Mouse (Mus musculus) forebrain, embryonic 15.5 days (tissue): ENCODE measurements around the gene Prg4. TPM values are rescaled to one million over a fixed set of nuclear protein-coding genes. Genes with fewer than 3 reads are reported as not detected.

Experiments used
- polyA plus RNA-seq: library from polyadenylated mRNA; unstranded; fragments of >200 nt; fragmentation: Nextera tagmentation; extraction: Ambion mirVana; gene quantifications from 2 replicates; pipeline ENCODE4 v1.2.1, GENCODE M21; 2015

Gene Prg4
- polyA plus RNA-seq, 1 experiment from 2014 or later = 0.62 TPM

Other genes starting within 250 kb of the Prg4 start
- gene Pdc, start 146.7 kb downstream of the Prg4 start, polyA plus RNA-seq = not detected in 2 replicates
- gene Tpr, start 73.3 kb downstream of the Prg4 start, polyA plus RNA-seq = 158 and 161 TPM in 2 replicates
- 42.9 and 43.3 TPM in 2 replicates for gene Odr4, start 73.1 kb downstream of the Prg4 start, polyA plus RNA-seq